Mouse (Mus musculus): ENCODE measurements at regions not wholly inside any gene's neighbourhood (a gene's known extent, or its start where the extent isn't known, plus 50 kb on each side); places are given as distances from the start of the nearest gene placed in this dataset.

DNA sequence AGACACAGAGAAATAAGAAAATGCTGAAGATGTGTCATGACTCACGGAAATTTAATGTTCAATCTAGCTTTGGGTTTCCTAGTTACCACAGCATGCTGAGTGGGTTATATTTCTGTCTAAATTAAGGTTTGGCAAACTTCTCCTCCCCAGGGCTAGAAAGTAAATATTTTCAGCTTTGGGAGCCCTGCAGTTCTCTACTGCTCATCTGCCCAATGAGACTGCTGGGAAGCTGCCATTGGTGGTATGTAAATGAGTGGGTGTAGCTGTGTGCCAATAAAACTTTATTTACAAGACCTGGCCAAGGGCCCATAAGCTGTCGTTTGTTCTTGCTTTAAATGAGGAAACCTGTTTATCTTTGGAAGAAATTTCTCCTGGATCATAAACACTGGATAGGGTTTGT lies 1189.3 kb upstream of the A1bg start:
- Histone ChIP-seq H3K79me2 (ENCODE audit: control insufficient read depth, insufficient read depth, low read length, poor library complexity) (peaks cover 64% of the 10 kb centered on the region), H3K36me3 (ENCODE audit: control insufficient read depth in 1 of 2, insufficient read depth in 2 of 2, low read length in 2 of 2) (peaks cover under 1 to 7% of the 10 kb centered on the region in 2 experiments), H3K9ac (ENCODE audit: control insufficient read depth, low read depth, low read length, poor library complexity, severe bottlenecking) (no peak overlapping the region), H3K27ac (ENCODE audit: control insufficient read depth, low read depth, low read length) (no peak overlapping the region), H3K27me3 (ENCODE audit: control insufficient read depth in 1 of 2, insufficient read depth in 2 of 2, low read length in 2 of 2) (no peaks in the 10 kb centered on the region), H3K4me1 (ENCODE audit: control insufficient read depth in 1 of 2, insufficient read depth in 2 of 2, low read length in 2 of 2) (peaks cover 4 to 10% of the 10 kb centered on the region in 2 experiments; a peak in 3 of 4 replicates), H3K9me3 (replicated peaks; ENCODE audit: insufficient read depth, low read length) (no peaks in the 10 kb centered on the region), H3K4me3 (ENCODE audit: control insufficient read depth in 1 of 2, insufficient read depth in 1 of 2, low read depth in 2 of 2, low read length in 2 of 2) (no peak overlapping the region)
- TF ChIP-seq HCFC1 (IDR thresholded peaks at IDR 0.05; ENCODE audit: low read depth, low read length) (no peak), TBP (IDR thresholded peaks at IDR 0.05; ENCODE audit: low read depth, low read length) (0 out of 2 replicates have a peak, but pooled peaks have one; percentile 25)
- peak; percentile 58 for DNase-seq (ENCODE audit: low read depth, low spot score)

DNA sequence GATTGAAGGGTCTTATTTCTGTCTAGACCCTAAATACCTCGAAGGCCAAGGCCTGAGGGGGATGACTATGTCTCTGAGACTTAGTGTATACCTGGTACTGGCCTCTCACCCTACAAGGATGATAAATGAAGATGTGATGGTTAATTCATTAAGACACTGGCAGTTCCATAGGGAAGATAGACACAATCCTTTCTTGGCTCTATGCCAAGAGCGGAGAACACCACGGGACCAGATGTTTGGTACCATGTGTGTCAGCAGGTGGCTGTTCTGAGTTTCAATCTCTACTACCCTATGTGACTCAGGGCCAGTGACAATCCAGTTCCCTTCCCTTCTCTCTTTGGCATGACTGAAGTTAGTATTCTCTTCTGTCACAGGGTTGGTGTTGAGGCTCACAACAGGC lies 1185.2 kb upstream of the A1bg start:
- no peak overlapping the region for H3K27ac ChIP-seq (ENCODE audit: control insufficient read depth, low read depth, low read length)
- DNase-seq (ENCODE audit: low read depth, low spot score): no peak
- TF ChIP-seq USF2 (IDR thresholded peaks at IDR 0.05; ENCODE audit: borderline replicate concordance in 1 of 2, insufficient read depth in 1 of 2, low read depth in 1 of 2, low read length in 2 of 2): no peak

DNA sequence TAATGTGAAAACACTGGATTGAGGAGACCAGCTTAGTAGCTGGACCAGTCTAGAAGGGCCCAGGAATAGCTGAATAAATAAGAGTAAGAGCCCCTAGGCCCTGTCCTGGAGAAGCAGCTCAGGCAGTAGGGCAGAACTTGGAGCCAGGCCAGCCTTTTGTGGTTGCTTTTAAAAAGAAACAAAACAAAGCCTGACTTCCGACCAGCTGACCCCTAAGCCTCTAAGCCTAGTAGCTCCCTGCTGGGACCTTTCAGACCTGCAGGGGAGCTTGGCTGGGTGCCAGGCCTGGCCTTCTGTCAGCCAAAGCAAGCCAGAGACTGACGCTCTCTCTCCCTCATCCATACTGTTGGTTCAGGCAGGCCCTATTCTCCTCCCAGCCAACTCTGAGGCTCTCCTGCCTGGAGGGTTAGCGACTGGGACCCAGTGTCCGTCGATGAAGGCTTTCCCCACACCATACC lies 1183.7 kb upstream of the A1bg start:
- DNase-seq (ENCODE audit: low read depth, low spot score): peak; percentile 59
- Histone ChIP-seq H3K4me1 (ENCODE audit: control insufficient read depth in 1 of 2, insufficient read depth in 2 of 2, low read length in 2 of 2) (peaks cover 6 to 10% of the 10 kb centered on the region in 2 experiments; a peak in 3 of 4 replicates), H3K36me3 (ENCODE audit: control insufficient read depth in 1 of 2, insufficient read depth in 2 of 2, low read length in 2 of 2) (peaks cover 9 to 14% of the 10 kb centered on the region in 2 experiments)

More for the DNA sequence above, 1185.2 kb upstream of the A1bg start:
- Histone ChIP-seq H3K27me3 (ENCODE audit: control insufficient read depth in 1 of 2, insufficient read depth in 2 of 2, low read length in 2 of 2) (no peaks in the 10 kb centered on the region), H3K36me3 (ENCODE audit: control insufficient read depth in 1 of 2, insufficient read depth in 2 of 2, low read length in 2 of 2) (peaks cover 3 to 16% of the 10 kb centered on the region in 2 experiments), H3K4me3 (ENCODE audit: control insufficient read depth in 1 of 2, insufficient read depth in 1 of 2, low read depth in 2 of 2, low read length in 2 of 2) (no peak overlapping the region), H3K4me1 (ENCODE audit: control insufficient read depth in 1 of 2, insufficient read depth in 2 of 2, low read length in 2 of 2) (peaks cover 6 to 11% of the 10 kb centered on the region in 2 experiments; a peak in 3 of 4 replicates), H3K9me3 (replicated peaks; ENCODE audit: insufficient read depth, low read length) (no peaks in the 10 kb centered on the region), H3K9ac (ENCODE audit: control insufficient read depth, low read depth, low read length, poor library complexity, severe bottlenecking) (no peak overlapping the region), H3K79me2 (ENCODE audit: control insufficient read depth, insufficient read depth, low read length, poor library complexity) (peaks cover 51% of the 10 kb centered on the region)

DNA sequence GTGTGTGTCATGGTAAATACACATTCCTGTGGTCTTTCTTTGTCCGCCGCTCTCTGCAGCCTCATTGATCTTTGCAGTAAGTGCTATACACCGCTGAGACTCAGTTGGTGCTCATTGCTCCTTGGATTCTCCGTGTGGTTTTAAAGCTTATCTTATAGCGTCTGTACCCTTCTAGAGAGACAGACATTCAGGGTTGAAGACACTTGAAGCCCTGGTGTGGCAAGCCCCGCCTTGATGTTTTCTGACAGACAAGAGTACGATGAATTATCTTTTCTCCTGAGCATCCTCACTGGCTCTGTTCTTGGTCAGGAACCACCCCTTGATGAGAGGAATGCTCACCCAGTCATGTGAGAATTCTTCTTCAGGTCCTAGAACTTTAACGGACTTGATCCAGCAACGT lies 1182.7 kb upstream of the A1bg start:
- Histone ChIP-seq H3K36me3 (ENCODE audit: control insufficient read depth in 1 of 2, insufficient read depth in 2 of 2, low read length in 2 of 2) (peaks cover 14 to 19% of the 10 kb centered on the region in 2 experiments), H3K79me2 (ENCODE audit: control insufficient read depth, insufficient read depth, low read length, poor library complexity) (peaks cover 38% of the 10 kb centered on the region), H3K9ac (ENCODE audit: control insufficient read depth, low read depth, low read length, poor library complexity, severe bottlenecking) (no peak overlapping the region), H3K9me3 (replicated peaks; ENCODE audit: insufficient read depth, low read length) (no peaks in the 10 kb centered on the region), H3K27ac (ENCODE audit: control insufficient read depth, low read depth, low read length) (no peak overlapping the region), H3K27me3 (ENCODE audit: control insufficient read depth in 1 of 2, insufficient read depth in 2 of 2, low read length in 2 of 2) (no peaks in the 10 kb centered on the region), H3K4me3 (ENCODE audit: control insufficient read depth in 1 of 2, insufficient read depth in 1 of 2, low read depth in 2 of 2, low read length in 2 of 2) (no peak overlapping the region), H3K4me1 (ENCODE audit: control insufficient read depth in 1 of 2, insufficient read depth in 2 of 2, low read length in 2 of 2) (peaks cover 6 to 8% of the 10 kb centered on the region in 2 experiments; a peak in 3 of 4 replicates)
- TF ChIP-seq ETS1 (IDR thresholded peaks at IDR 0.05; ENCODE audit: low read depth, low read length): no peak
- TF ChIP-seq GATA1 (IDR thresholded peaks at IDR 0.05; ENCODE audit: low read depth, low read length): 0 out of 2 replicates have a peak, but pooled peaks have one; percentile 16
- peak; percentile 51 for DNase-seq (ENCODE audit: low read depth, low spot score)

More for the DNA sequence above, 1183.7 kb upstream of the A1bg start:
- Histone ChIP-seq H3K4me3 (ENCODE audit: control insufficient read depth in 1 of 2, insufficient read depth in 1 of 2, low read depth in 2 of 2, low read length in 2 of 2) (no peak overlapping the region), H3K9me3 (replicated peaks; ENCODE audit: insufficient read depth, low read length) (no peaks in the 10 kb centered on the region), H3K27ac (ENCODE audit: control insufficient read depth, low read depth, low read length) (no peak overlapping the region), H3K79me2 (ENCODE audit: control insufficient read depth, insufficient read depth, low read length, poor library complexity) (peaks cover 45% of the 10 kb centered on the region), H3K27me3 (ENCODE audit: control insufficient read depth in 1 of 2, insufficient read depth in 2 of 2, low read length in 2 of 2) (no peaks in the 10 kb centered on the region), H3K9ac (ENCODE audit: control insufficient read depth, low read depth, low read length, poor library complexity, severe bottlenecking) (no peak overlapping the region)
- TF ChIP-seq CHD2 (IDR thresholded peaks at IDR 0.05; ENCODE audit: low read length) (no peak), USF1 (IDR thresholded peaks at IDR 0.05; ENCODE audit: low read depth, low read length) (peak; percentile 20; the same call in 1 of the 2 replicates), ETS1 (IDR thresholded peaks at IDR 0.05; ENCODE audit: low read depth, low read length) (0 out of 2 replicates have a peak, but pooled peaks have one; percentile 30)
